Mouse (Mus musculus): ENCODE measurements around the gene Nup98.

Nup98 gene

DNA sequence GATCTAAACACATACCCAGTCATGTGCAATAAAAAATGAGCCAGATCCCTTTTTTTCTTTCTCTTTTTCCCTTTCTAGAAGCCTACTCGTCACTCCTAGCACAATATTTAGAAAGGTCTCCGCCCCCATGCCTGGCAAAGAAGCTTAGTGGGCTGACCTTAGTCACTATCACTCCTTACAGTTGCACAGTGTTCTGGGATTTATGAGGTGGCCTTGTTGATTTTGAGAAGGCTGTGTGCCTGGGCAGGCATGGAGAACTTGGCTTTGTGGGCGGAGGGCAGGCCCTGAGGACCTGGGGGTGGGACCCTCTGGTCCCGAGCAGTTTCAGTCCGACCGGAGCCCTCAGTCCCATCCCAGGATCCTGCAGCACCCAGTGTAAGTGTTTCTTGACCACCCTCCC, 19.8 kb upstream of the Nup98 start:
- no peak for DNase-seq (ENCODE audit: low spot score in 2 of 2)

DNA sequence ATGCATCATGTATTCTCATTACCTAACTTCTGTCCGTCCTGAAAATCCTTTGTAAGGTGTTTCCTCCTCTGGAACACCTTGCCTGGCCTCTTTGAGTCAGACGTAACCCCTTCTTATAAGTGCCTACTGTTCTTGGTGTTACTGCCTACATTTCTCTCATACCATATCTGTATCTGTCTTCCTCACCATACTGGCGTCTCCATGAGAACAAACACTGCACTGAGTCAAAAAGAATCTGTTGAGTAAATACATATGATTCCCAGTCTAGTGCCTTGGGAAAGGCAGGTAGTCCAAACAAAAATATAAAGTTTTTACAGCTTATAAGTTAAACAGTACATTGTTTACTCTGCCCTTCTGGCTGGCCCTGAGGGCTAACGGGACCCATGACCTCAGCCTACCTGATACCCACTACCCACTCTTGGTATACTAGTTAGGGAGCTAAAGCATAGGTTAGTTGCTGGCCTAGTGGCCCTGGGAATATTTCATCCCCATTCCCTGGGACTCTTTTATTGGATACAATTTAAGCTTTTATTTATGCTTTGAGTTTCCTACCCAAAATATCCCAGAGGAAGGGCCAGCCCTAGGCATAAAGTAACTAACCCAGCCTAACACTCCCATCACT, 18.2 kb upstream of the Nup98 start:
- no peak for DNase-seq (ENCODE audit: low spot score in 2 of 2)

DNA sequence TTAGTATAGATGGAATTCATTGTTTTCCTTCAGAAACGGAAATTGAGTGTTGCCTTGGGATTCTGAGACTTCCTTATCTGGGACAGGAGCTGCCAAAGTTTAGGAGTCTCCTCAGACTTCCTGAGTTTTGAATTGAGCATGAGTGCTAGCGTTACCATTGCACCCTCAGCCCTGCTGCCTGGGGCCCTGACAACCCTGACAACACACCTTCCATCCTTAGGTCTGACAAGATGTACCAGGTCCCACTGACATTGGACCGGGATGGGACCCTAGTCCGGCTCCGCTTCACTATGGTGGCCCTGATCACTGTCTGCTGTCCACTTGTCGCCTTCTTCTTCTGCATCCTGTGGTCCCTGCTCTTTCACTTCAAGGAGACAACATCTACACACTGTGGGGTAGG, 16.1 kb upstream of the Nup98 start:
- DNase-seq (ENCODE audit: low spot score in 2 of 2): no peak

DNA sequence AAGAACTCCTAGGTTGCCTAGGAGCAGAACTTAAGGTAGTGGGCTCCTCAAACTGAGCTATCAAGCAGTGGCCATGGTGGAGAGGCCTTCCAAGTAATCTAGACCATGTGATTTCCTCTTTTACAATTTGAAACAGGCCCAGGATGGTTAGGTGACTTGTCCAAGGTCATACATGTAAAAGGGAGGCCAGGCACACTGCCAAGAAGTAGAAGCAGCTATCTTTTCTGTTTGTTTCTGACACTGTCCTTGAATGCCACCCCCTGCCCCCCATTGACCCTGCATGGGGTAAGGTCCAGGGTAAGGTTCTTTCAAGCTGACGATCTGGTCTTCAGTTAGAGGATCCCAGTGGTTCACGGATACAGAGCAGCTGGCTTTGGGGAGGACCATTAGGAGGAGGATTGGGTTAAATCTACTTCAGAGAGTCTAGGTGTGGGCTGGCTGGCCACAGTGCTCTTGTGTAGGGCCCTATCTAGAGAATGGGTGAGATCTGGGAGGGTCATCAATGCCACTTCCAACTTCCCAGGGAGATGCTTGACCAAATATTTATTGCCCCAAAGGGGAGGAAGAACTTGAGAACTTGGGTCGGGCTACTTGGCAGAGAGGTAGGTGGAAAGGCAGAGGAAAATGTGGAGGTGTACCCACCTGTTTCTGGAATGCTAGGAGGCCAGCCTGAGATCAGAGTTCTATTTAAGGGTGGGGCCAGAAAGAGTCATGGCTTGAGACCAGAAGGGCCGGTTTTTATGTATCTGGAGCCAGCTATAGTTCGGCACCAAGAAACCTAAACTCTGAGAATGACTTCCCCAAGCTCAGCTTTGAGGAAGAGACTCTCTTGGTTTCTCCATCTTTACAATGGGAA, 14.1 kb upstream of the Nup98 start:
- DNase-seq (ENCODE audit: low spot score in 2 of 2): no peak

DNA sequence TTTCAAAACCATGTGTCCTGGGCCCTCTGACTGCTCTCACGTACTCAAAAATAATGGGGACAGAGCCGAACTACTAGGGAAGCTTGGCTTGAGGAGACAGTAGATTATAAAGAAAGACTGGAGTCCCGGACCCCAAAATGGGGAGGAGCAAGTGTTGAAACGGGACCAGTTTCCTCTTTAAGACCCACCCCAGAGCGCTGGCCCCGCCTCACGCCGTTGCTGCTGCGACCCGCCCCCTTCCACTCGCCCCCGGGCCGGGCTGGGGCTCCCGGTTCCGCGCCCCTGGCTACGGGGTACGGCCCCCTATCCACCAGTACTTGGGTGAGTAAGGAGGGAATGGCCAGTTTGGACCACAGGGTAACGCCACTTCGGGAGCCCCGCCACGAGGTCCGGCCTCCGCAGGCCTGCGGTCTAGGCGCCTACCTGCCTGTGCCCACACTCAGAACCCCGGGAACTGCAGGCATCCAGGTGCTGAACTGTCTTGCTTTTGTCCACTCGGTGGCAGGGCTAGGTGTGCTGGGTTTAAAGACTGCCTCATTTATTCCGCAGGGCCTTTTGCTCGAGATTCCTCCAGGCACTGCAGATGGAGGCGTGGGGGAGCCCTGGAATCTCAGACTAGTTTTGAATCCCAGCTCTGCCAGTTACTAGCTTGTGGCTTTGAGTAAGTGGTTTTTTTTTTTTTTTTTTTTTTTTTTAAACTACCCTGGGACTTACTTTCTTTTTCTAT, 13.0 kb upstream of the Nup98 start:
- peak in 1 of 2 experiments; percentile 51 for DNase-seq (ENCODE audit: low spot score in 2 of 2)

DNA sequence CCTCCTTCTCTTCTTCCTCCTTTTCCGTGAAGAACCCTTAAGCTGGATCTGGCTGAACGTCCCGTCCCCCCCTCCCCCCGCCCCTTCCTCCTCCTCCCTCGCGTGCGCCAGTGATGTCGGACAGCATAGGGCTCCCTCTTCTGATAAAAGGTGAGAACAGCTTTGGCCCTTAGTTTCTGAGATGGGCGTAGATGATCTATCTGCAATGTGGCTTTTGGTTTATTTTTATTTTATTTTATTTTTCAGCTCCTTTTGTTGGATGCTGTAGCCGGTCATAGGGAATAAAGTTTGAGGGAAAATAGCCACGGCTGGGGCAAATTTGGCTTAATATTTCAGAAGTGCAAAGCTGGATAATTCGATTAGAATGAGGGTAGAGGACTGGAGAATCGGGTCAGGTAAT, 12.4 kb upstream of the Nup98 start:
- peak in 1 of 2 experiments; percentile 30 for DNase-seq (ENCODE audit: low spot score in 2 of 2)

GRCm38 (mm10) chr7:102221899-102222298, 11.9 kb upstream of the Nup98 start:
- no peak for DNase-seq (ENCODE audit: low spot score in 2 of 2)

GRCm38 (mm10) chr7:102211071-102211470, 1.1 kb upstream of the Nup98 start:
- DNase-seq (ENCODE audit: low spot score in 2 of 2): no peak

DNA sequence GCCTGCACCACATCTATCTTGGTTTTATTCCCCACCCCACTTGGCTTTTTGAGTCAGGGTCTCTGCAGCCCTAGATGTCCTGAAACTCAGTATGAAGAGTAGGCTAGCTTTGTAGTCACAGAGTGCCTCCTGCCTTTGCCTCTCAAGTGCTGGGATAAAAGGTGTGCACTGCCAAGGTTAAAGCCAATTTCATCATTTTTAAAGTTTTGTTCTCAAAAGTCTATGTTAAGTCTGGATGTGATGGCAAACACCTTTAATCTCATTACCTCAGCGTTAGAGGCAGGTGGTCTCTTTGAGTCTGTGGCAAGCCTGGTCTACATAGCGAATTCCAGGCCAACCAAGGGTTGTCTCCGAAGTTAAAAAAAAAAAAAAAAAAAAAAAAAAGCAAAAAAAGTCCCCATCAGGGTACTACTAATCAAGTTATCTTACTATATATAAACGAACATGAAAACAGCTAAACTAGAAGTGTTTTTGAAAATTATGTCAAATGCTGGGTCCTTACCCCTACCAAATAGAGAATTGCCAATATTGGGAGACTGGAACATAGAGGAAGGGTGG, 1.1 kb downstream of the Nup98 start:
- no peak for DNase-seq (ENCODE audit: low spot score in 2 of 2)

DNA sequence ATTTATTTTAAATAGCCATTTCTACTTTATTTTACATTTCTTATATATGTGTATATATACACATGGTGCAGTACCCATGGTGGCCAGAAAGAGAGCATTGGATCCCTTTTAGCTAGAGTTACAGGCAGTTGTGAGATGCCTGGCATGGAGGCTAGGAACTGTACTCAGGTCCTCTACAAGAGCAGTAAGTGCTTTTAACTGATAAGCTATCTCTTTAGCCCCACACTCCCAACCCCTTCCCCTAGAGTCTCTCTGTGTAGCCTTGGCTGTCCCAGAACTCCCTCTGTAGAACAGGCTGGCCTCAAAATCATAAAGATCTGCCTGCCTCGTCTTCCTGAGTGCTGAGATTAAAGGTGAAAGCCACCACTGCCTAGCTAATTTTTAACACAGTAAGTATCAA, 4.3 kb downstream of the Nup98 start:
- DNase-seq (ENCODE audit: low spot score in 2 of 2): no peak

- DNase-seq (ENCODE audit: low spot score in 2 of 2): no peak
Measured at GRCm38 (mm10) chr7:102204296-102204857, 5.6 kb downstream of the Nup98 start.

GRCm38 (mm10) chr7:102200996-102201785, 8.8 kb downstream of the Nup98 start:
- no peak for DNase-seq (ENCODE audit: low spot score in 2 of 2)

DNA sequence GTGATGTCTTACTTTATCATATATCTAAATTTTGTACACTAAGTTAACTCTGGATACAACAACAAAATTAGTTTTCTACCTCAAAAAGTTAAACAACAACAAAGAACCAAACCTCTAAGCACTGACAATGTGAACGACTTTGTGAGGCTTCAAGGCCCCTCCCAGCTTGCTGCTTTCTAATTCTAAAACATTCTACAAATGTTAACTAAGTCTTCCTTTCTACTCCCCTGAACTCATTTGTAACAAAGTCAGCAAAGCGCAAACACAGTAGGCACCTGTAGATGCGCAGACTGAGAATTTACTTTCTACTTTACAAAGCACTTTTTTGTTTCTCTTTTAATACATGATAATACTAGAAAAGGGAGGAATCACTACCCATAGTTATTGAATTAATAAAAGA, 9.4 kb downstream of the Nup98 start:
- DNase-seq (ENCODE audit: low spot score in 2 of 2): no peak

DNA sequence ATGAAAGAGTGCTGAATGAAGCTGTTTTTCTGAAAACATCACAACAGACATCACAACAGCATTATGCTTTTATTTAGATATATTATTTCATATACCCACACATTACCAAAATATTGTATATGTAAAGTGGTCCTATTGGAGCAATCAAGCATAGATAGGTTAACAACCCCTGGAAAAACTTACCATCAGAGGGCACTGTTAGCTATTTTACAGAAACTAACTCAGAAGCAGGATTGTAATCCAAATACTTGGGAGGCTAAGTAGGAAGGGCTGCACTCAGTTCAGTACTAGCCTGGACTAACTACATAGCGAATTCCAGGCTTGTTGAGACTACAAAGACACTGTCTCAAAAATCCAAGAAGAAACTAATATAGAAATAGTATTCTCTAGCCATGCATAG, 17.6 kb downstream of the Nup98 start:
- DNase-seq (ENCODE audit: low spot score in 2 of 2): no peak

DNA sequence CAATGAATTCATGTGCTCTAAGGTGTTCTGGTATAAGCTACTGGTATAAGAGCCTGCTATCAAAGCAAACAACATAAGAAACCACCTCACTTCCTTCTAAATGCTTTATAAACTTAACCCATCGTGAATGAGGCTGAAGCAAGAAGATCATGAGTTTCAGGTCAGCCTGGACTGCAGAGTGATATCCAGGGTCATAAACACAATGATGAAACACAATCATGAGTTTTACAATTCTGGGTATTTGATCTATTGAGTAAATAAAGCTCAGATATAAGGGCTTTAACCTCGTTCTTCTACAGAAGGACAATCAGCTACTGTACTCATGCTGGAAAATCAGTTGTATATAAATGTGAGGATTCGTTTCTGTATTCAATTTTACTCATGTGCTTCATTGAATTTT, 26.1 kb downstream of the Nup98 start:
- no peak for DNase-seq (ENCODE audit: low spot score in 2 of 2)

DNA sequence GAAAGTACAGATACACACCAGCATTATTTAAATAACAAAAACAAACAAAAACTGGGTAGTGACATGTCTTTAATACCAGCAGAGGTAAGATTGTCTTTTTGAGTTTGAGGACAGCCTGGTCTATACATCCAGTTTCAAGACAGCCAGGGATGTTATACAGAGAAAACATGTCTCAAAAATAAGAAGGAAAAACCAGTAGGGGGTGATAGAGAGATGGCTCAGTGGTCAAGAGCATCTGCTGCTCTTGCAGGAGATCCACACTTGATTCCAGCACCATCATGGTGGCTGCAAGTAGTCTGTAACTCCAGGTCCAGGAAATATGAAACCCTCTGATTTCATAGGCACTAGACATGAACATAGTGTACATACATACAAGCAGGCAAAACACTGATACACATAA, 39.7 kb downstream of the Nup98 start:
- no peak for DNase-seq (ENCODE audit: low spot score in 2 of 2)

DNA sequence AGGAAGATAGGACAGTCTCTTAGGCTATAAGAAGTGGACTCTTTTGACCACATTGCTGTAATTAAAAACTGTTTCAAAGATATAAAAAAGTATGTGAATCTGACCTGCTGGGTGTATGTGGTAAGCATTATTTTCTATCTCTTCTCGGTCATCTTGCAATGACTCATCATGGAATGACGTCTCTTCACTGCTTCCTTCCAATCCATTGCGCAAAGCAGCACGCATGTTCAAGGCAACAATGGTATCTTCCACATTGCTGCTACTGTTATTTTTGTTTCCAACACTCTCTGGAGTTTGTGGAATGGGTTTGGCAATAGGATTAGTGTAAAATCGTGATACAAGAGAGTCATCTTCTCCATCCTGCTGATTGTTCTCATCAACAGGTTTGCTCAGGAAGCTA, 56.3 kb downstream of the Nup98 start:
- DNase-seq (ENCODE audit: low spot score in 2 of 2): no peak

DNA sequence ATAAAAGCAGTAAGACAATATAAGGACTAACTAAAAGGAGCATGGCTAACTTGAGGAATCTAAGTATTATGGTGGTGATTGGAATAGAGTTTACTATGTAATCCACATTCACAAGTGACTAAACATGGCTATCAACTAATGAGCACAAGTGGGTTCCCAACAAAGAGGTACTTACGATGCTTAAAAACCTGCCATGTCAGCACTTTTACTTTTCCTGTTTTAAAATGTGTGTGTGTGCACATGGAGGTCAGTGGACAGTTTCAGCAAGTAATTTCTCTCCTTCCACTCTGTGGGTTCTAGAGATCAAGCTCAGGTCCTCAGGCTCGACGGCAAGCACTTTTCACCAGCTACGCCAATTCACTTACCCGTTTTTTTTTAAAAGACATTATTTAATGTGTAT, 72.1 kb downstream of the Nup98 start:
- DNase-seq (ENCODE audit: low spot score in 2 of 2): no peak

DNA sequence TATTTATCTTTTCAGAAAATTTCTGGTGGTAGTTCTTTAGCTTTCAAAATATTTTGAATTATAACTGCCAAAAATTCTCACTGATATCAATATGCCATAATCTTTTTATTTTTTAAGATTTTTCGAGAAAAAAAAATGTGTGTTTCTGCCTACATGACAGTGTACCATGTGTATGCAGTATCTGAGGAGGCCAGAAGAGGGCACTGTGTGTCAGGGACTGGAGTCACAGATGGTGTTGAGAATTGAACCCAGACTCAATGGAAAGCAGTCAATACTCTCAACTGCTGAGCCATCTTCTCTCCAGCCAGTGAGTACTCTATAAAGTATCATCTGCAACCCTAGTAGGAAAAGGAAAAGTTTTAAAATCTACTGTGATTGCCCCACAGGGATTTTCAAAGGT, 72.5 kb downstream of the Nup98 start:
- DNase-seq (ENCODE audit: low spot score in 2 of 2): peak in 1 of 2 experiments; percentile 40

DNA sequence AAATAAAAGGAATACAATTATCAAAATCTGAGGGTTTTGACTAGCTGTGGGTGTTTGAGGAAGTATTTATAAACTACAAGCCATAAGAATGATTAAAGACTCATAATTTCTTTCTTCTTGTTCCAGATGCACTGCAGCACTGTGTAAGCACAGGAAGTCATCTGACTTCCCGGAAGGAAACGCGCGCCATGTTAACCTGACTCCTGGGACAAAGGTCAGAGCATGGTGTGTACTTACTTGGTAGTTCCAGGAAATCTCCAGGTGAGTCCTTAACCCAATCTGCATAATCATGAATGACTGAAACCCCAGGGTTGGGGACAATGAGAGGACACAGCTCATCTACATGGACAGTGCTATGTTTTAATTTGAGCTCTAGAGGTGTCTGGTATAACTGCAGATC, 77.6 kb downstream of the Nup98 start:
- DNase-seq (ENCODE audit: low spot score in 2 of 2): no peak

DNA sequence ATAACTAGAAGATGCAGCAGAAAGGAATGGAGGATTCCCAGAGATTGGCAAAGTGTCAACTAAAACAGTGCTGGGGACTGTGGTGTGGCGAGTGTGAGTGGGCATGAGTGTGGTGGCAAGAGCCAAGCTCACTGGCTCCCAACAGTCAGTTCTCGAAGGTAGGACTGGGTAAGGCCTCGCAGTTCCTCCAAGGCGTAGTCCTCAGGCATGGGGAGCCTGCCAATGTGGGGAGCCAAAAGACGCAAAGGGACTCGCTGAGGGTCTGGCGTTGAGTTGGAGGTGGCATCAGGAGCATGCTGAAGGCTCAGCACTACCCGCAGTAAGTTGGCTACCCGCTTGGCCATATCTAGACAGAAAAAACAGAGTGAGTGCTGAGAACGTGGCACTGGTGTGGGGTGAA, 89.7 kb downstream of the Nup98 start:
- DNase-seq (ENCODE audit: low spot score in 2 of 2): no peak
